Mouse (Mus musculus): ENCODE data around the gene Hap1. TPM values are rescaled to one million over a fixed set of nuclear protein-coding genes. Genes with fewer than 3 reads are reported as not detected.
"Not testable (repeated sequence)": the region's sequence is repeated elsewhere in the genome, so short reads cannot be mapped to it uniquely, and the experiment has no call there.

Gene Hap1
- polyA plus RNA-seq, 1 experiment from 2014 or later: 10.6 TPM

DNA sequence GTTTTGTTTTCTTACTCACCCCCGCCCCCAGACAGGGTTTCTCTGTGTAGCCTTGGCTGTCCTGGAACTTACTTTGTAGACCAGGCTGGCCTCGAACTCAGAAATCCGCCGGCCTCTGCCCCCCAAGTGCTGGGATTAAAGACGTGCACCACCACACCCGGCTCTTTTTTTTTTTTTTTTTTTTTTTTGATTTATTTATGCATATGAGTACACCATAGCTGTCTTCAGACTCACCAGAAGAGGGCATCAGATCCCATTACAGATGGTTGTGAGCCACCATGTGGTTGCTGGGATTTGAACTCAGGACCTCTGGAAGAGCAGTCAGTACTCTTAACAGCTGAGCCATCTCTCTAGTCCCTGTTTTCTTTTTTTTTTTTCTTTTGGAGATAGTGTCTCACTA is 47.3 kb downstream of the Hap1 start:
- not testable (repeated sequence) for H3K4me2 ChIP-seq (replicated peaks); H3K27ac ChIP-seq; H3K4me1 ChIP-seq; H3K9ac ChIP-seq; H3K9me3 ChIP-seq; H3K4me3 ChIP-seq; H3K36me3 ChIP-seq; ATAC-seq (ENCODE audit: insufficient number of reproducible peaks, insufficient read depth, low FRiP score, low TSS enrichment); H3K27me3 ChIP-seq
- 94% methylated on average over 6 of the region's 6 CpGs for WGBS

DNA sequence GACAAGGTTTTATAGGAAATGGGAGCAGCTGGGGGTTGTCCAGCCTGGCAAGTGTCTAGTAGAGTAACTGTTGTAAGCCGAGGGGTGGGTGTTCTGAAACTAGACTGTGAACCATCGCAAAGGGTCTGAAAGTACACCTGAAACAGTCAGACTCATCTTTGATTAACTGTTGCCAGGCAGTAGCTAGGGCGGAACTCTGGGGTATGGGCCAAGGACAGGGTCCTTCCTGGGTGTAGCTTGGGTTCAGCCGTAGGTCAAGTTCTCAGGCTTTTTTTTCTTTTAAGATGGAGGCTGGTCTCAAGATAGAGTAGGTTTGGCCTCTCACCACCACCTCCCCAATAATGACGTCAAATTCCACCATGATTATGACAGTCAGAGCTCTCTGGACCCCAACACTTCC is 48.0 kb downstream of the Hap1 start:
- Histone ChIP-seq H3K27ac (no peak overlapping the region), H3K36me3 (no peaks in the 10 kb centered on the region), H3K9me3 (no peaks in the 10 kb centered on the region), H3K4me2 (replicated peaks) (no peak overlapping the region), H3K4me3 (no peak overlapping the region), H3K27me3 (no peaks in the 10 kb centered on the region), H3K4me1 (no peaks in the 10 kb centered on the region), H3K9ac (no peak overlapping the region)
- ATAC-seq (ENCODE audit: insufficient number of reproducible peaks, insufficient read depth, low FRiP score, low TSS enrichment): no peak
- 95% methylated on average over 5 of the region's 5 CpGs for WGBS

DNA sequence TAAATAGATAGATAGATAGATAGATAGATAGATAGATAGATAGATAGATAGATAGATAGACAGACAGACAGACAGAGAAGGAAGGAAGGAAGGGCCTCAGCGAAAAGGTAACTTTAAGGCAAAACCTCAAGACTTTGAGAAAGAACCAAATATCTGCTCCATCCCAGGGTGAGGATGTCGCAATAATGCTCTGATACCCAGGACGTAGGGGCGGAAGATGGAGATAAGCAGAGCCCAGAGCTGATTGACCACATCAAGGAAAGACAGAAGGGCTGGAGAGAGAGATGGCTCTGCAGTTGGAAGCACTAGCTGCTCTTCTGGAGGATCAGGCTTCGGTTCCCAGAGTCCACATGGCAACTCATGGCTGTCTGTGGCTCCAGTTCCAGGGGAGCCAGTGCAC is 54.6 kb downstream of the Hap1 start:
- 86% methylated on average over 5 of the region's 5 CpGs for WGBS
- Histone ChIP-seq H3K9me3 (no peaks in the 10 kb centered on the region), H3K4me1 (no peaks in the 10 kb centered on the region), H3K27me3 (no peaks in the 10 kb centered on the region), H3K4me2 (replicated peaks) (no peak overlapping the region), H3K9ac (no peak overlapping the region), H3K4me3 (no peak overlapping the region), H3K27ac (no peak overlapping the region), H3K36me3 (no peaks in the 10 kb centered on the region)
- no peak for ATAC-seq (ENCODE audit: insufficient number of reproducible peaks, insufficient read depth, low FRiP score, low TSS enrichment)

- no peaks in the 10 kb centered on the region for H3K4me1 ChIP-seq
Measured at GRCm38 (mm10) chr11:100300293-100300692, 55.6 kb downstream of the Hap1 start.

DNA sequence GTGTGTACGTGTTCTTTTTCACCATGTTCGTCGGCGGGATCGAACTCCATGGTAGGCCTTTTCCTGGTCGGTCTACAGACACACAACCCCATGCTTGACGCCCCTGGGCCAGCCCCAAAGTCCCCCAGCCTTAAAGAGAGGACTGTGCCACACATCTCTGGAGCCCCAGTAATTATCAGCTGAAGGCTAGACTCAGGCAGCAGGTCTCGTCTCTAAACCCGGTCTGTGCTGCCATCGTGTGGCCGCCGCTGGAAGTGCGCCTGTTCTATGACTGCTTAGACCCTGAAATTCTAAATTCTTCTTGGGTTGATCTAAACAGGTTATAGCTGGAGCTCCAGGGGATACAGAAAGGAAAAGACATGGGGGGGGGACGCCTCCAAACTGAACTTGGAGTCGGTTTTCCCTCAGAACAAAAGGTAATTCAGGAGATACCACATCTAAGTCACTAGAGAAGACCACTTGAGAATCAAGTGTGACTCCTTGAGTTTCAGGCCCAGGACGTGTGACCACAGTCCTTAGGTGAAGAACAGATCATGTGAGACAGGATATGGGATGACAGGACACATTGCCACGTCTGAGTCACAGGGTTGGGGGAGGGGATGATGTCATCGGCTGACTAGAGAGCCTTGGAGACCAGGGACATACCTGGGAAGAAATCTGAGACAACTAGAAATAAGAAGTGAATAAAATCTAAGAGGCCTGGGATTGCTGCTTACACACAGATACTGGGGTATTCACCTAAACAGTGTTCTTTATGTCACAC is 57.5 kb downstream of the Hap1 start:
- peak; percentile 58; the same call in 1 of the 2 replicates for ATAC-seq (ENCODE audit: insufficient number of reproducible peaks, insufficient read depth, low FRiP score, low TSS enrichment)
- no peaks in the 10 kb centered on the region for H3K4me1 ChIP-seq
- H3K27ac ChIP-seq: no peak overlapping the region
- no peaks in the 10 kb centered on the region for H3K9me3 ChIP-seq
- no peaks in the 10 kb centered on the region for H3K36me3 ChIP-seq
- 21% methylated on average over 18 of the region's 18 CpGs for WGBS
- H3K4me2 ChIP-seq (replicated peaks): peak overlapping the region; percentile 38
- H3K9ac ChIP-seq: no peak overlapping the region
- no peaks in the 10 kb centered on the region for H3K27me3 ChIP-seq
- no peak overlapping the region for H3K4me3 ChIP-seq

More at GRCm38 (mm10) chr11:100300293-100300692, 55.6 kb downstream of the Hap1 start:
- H3K36me3 ChIP-seq: no peaks in the 10 kb centered on the region
- no peaks in the 10 kb centered on the region for H3K9me3 ChIP-seq
- ATAC-seq (ENCODE audit: insufficient number of reproducible peaks, insufficient read depth, low FRiP score, low TSS enrichment): no peak
- H3K27me3 ChIP-seq: no peaks in the 10 kb centered on the region
- 11% methylated on average over 5 of the region's 5 CpGs for WGBS
- H3K4me3 ChIP-seq: no peak overlapping the region
- H3K9ac ChIP-seq: no peak overlapping the region
- no peak overlapping the region for H3K4me2 ChIP-seq (replicated peaks)
- no peak overlapping the region for H3K27ac ChIP-seq

- no peak overlapping the region for H3K27ac ChIP-seq
- H3K4me1 ChIP-seq: no peaks in the 10 kb centered on the region
- no peak overlapping the region for H3K9ac ChIP-seq
- H3K36me3 ChIP-seq: no peaks in the 10 kb centered on the region
- ATAC-seq (ENCODE audit: insufficient number of reproducible peaks, insufficient read depth, low FRiP score, low TSS enrichment): no peak
- H3K4me2 ChIP-seq (replicated peaks): peak overlapping the region; percentile 38
- no peaks in the 10 kb centered on the region for H3K27me3 ChIP-seq
- H3K9me3 ChIP-seq: no peaks in the 10 kb centered on the region
- H3K4me3 ChIP-seq: no peak overlapping the region
- 43% methylated on average over 5 of the region's 5 CpGs for WGBS
Measured at GRCm38 (mm10) chr11:100297801-100298200, 58.1 kb downstream of the Hap1 start.

Other genes with a start within 250 kb of the Hap1 start
- not detected in 2 replicates for gene Krt13, start 234.6 kb downstream of the Hap1 start, polyA plus RNA-seq (2016; fragmentation: Nextera tagmentation; extraction: Ambion mirVana)
- 73.4 and 93.1 TPM in 2 replicates for gene Krt15, start 220.2 kb downstream of the Hap1 start, polyA plus RNA-seq (2016; fragmentation: Nextera tagmentation; extraction: Ambion mirVana)
- gene Krt19, start 207.5 kb downstream of the Hap1 start, polyA plus RNA-seq (2016; fragmentation: Nextera tagmentation; extraction: Ambion mirVana): 17.6 and 19.9 TPM in 2 replicates
- not detected in 2 replicates for gene Krt9, start 162.9 kb downstream of the Hap1 start, polyA plus RNA-seq (2016; fragmentation: Nextera tagmentation; extraction: Ambion mirVana)
- gene Krt14, start 148.6 kb downstream of the Hap1 start, polyA plus RNA-seq (2016; fragmentation: Nextera tagmentation; extraction: Ambion mirVana): 110 and 120 TPM in 2 replicates
- not detected in 2 replicates for gene Krt16, start 107.2 kb downstream of the Hap1 start, polyA plus RNA-seq (2016; fragmentation: Nextera tagmentation; extraction: Ambion mirVana)
- 8.1 and 12.4 TPM in 2 replicates for gene Krt17, start 95.1 kb downstream of the Hap1 start, polyA plus RNA-seq (2016; fragmentation: Nextera tagmentation; extraction: Ambion mirVana)
- not detected in 2 replicates for gene Krt42, start 86.3 kb downstream of the Hap1 start, polyA plus RNA-seq (2016; fragmentation: Nextera tagmentation; extraction: Ambion mirVana)
- gene Eif1, start 36.2 kb downstream of the Hap1 start, polyA plus RNA-seq (2016; fragmentation: Nextera tagmentation; extraction: Ambion mirVana): 1,469 and 1,519 TPM in 2 replicates
- not detected in 2 replicates for gene Gast, start 21.7 kb downstream of the Hap1 start, polyA plus RNA-seq (2016; fragmentation: Nextera tagmentation; extraction: Ambion mirVana)
- gene Jup, start 41.6 kb upstream of the Hap1 start, polyA plus RNA-seq (2016; fragmentation: Nextera tagmentation; extraction: Ambion mirVana): 70.6 and 74.0 TPM in 2 replicates
- gene P3h4, start 58.7 kb upstream of the Hap1 start, polyA plus RNA-seq (2016; fragmentation: Nextera tagmentation; extraction: Ambion mirVana): 51.4 and 55.3 TPM in 2 replicates
- gene Fkbp10, start 59.6 kb upstream of the Hap1 start, polyA plus RNA-seq (2016; fragmentation: Nextera tagmentation; extraction: Ambion mirVana): 109 and 113 TPM in 2 replicates
- gene Nt5c3b, start 85.7 kb upstream of the Hap1 start, polyA plus RNA-seq (2016; fragmentation: Nextera tagmentation; extraction: Ambion mirVana): 165 and 173 TPM in 2 replicates
- gene Klhl10, start 85.8 kb upstream of the Hap1 start, polyA plus RNA-seq (2016; fragmentation: Nextera tagmentation; extraction: Ambion mirVana): 1.3 TPM in 2 replicates
- 12.7 and 13.4 TPM in 2 replicates for gene Klhl11, start 116.6 kb upstream of the Hap1 start, polyA plus RNA-seq (2016; fragmentation: Nextera tagmentation; extraction: Ambion mirVana)
- gene Acly, start 171.9 kb upstream of the Hap1 start, polyA plus RNA-seq (2016; fragmentation: Nextera tagmentation; extraction: Ambion mirVana): 201 and 203 TPM in 2 replicates
- 0.73 and 1.8 TPM in 2 replicates for gene Ttc25, start 189.5 kb upstream of the Hap1 start, polyA plus RNA-seq (2016; fragmentation: Nextera tagmentation; extraction: Ambion mirVana)
- 36.2 and 37.2 TPM in 2 replicates for gene Cnp, start 218.8 kb upstream of the Hap1 start, polyA plus RNA-seq (2016; fragmentation: Nextera tagmentation; extraction: Ambion mirVana)

Measured in embryonic facial prominence, embryonic 12.5 days (tissue).